Mouse (Mus musculus): ENCODE measurements around the gene 1700016D06Rik.

GRCm38 (mm10) chr8:11687251-11687650, 13.6 kb downstream of the 1700016D06Rik start:
- TF ChIP-seq EP300 (IDR thresholded peaks at IDR 0.05; ENCODE audit: insufficient read depth, low read depth, low read length), result no peak
- TF ChIP-seq CTCF (IDR thresholded peaks at IDR 0.05; ENCODE audit: low read depth, low read length), result no peak
- TF ChIP-seq POLR2A (IDR thresholded peaks at IDR 0.05; ENCODE audit: insufficient read depth, low read length), result no peak

Measured in ES-Bruce4 (cell line).